9 mouse cellular contexts compared by ENCODE assay signal in the genomic region with DNA sequence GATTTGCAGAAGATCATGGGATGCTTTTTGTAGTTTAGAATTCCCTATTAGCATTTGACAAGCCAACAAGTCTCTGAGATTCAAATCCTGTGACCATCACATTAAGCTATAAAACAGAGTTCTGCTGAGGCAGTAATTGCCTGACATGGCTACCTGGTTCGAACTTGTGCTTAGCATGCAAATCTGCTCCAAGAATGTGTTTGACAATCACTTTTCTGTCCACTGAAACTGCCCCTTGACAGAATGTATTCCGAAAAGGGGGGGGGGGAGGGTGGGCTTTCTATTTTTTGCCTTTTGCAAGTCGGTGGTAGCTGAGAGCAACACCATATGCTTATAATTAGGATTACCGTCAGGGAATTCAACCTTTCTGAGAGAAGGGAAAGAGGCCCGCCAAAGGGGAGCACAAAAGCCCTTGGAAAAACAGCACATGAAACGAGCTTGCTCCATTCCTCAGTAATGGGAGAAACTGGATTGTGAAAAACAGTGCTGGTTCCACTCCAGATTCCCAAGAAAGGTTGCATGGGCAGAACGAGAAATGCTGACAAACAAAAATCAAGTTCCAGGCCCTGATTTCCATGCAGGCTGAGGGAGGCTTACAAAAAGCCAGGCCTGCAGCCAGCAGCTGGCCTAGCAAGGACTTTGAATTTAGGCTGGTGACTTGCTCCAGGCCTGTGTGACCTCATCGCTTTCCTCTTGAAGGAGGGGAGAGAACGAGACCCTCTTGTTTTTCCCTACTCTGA.
DNase-seq lines count a peak whose midpoint lies in the region; ATAC-seq and TF ChIP-seq lines count a peak whose summit lies in the region.
"Had no signal": no experiment of that assay in that cellular context is flagged by ENCODE, and none has a peak within 500 bp of the region (broad histone marks: within the 10 kb centered on the region; RNA-seq: fewer than 3 reads in every experiment).

No protein-coding gene starts in this region.

- no peaks in the 10 kb centered on the region for H3K9me3 ChIP-seq in forebrain, embryonic 16.5 days (ENCODE audit: control insufficient read depth, low read length)
- no peaks in the 10 kb centered on the region for H3K9me3 ChIP-seq in hindbrain, embryonic 15.5 days
- no peaks in the 10 kb centered on the region for H3K9me3 ChIP-seq in neural tube, embryonic 12.5 days
- H3K9me3 ChIP-seq: liver, embryonic 15.5 days had no signal

- DNase-seq in kidney, adult 2 months, result peak; percentile 11
- DNase-seq in kidney, adult 9 months, result no peak
- peak; percentile 10 for DNase-seq in left cerebral cortex, postnatal 4 days
- no peak for DNase-seq in B cell, adult 2 months

- H3K9ac ChIP-seq in forebrain, embryonic 16.5 days (replicated peaks; ENCODE audit: low read depth, low read length), result no peak overlapping the region
- H3K9ac ChIP-seq in hindbrain, embryonic 15.5 days, result no peak overlapping the region
- H3K9ac ChIP-seq in neural tube, embryonic 12.5 days, result no peak overlapping the region
- H3K9ac ChIP-seq: liver, embryonic 15.5 days had no signal

- 53% methylated on average over 9 of the region's 9 CpGs for WGBS in kidney, adult 2 months
- 4% methylated on average over 9 of the region's 9 CpGs for WGBS in forebrain, embryonic 16.5 days
- 29% methylated on average over 9 of the region's 9 CpGs for WGBS in hindbrain, embryonic 15.5 days
- WGBS in neural tube, embryonic 12.5 days, result 32% methylated on average over 9 of the region's 9 CpGs

- no peak overlapping the region for H3K27ac ChIP-seq in kidney, adult 2 months (ENCODE audit: insufficient read depth, low read depth, low read length)
- H3K27ac ChIP-seq in forebrain, embryonic 16.5 days (ENCODE audit: low read length), result peak overlapping the region; percentile 13; the same call in 1 of the 2 replicates
- peak overlapping the region; percentile 32 for H3K27ac ChIP-seq in hindbrain, embryonic 15.5 days (replicated peaks)
- no peak overlapping the region for H3K27ac ChIP-seq in neural tube, embryonic 12.5 days
- H3K27ac ChIP-seq: liver, embryonic 15.5 days had no signal

- intact Hi-C loops in left cerebral cortex, postnatal 4 days (cut with DNase I), result no loop called here

- H3K4me3 ChIP-seq in kidney, adult 2 months (ENCODE audit: insufficient read depth, low read depth, low read length), result no peak overlapping the region
- H3K4me3 ChIP-seq in forebrain, embryonic 16.5 days (replicated peaks; ENCODE audit: low read length), result no peak overlapping the region
- H3K4me3 ChIP-seq in hindbrain, embryonic 15.5 days, result no peak overlapping the region
- H3K4me3 ChIP-seq in neural tube, embryonic 12.5 days, result no peak overlapping the region
- H3K4me3 ChIP-seq: liver, embryonic 15.5 days had no signal

- no peaks in the 10 kb centered on the region for H3K27me3 ChIP-seq in kidney, adult 2 months (replicated peaks; ENCODE audit: control insufficient read depth, insufficient read depth, low read length)
- H3K27me3 ChIP-seq in forebrain, embryonic 16.5 days (replicated peaks; ENCODE audit: control insufficient read depth, insufficient read depth, low read length), result no peaks in the 10 kb centered on the region
- H3K27me3 ChIP-seq in hindbrain, embryonic 15.5 days, result no peaks in the 10 kb centered on the region
- H3K27me3 ChIP-seq in neural tube, embryonic 12.5 days (replicated peaks), result no peaks in the 10 kb centered on the region
- H3K27me3 ChIP-seq: liver, embryonic 15.5 days had no signal

- H3K4me2 ChIP-seq in forebrain, embryonic 16.5 days (ENCODE audit: low read length), result no peak overlapping the region
- H3K4me2 ChIP-seq in hindbrain, embryonic 15.5 days, result no peak overlapping the region
- no peak overlapping the region for H3K4me2 ChIP-seq in neural tube, embryonic 12.5 days (replicated peaks)
- H3K4me2 ChIP-seq: liver, embryonic 15.5 days had no signal

- no peaks in the 10 kb centered on the region for H3K36me3 ChIP-seq in kidney, adult 2 months (ENCODE audit: control insufficient read depth, insufficient read depth, low read length)
- H3K36me3 ChIP-seq in forebrain, embryonic 16.5 days (ENCODE audit: control insufficient read depth, insufficient read depth), result no peaks in the 10 kb centered on the region
- no peaks in the 10 kb centered on the region for H3K36me3 ChIP-seq in hindbrain, embryonic 15.5 days
- H3K36me3 ChIP-seq in neural tube, embryonic 12.5 days, result no peaks in the 10 kb centered on the region
- H3K36me3 ChIP-seq: liver, embryonic 15.5 days had no signal

- no peak for TF ChIP-seq CTCF in kidney, adult 2 months (conservative IDR thresholded peaks at IDR 0.05; ENCODE audit: insufficient read depth, insufficient read length, low read depth, low read length)

- no peak for TF ChIP-seq POLR2A in kidney, adult 2 months (IDR thresholded peaks at IDR 0.05; ENCODE audit: low read depth, low read length)

- H3K4me1 ChIP-seq in kidney, adult 2 months (ENCODE audit: control insufficient read depth, insufficient read depth, low read length), result no peaks in the 10 kb centered on the region
- peaks cover 7% of the 10 kb centered on the region for H3K4me1 ChIP-seq in forebrain, embryonic 16.5 days (replicated peaks; ENCODE audit: control insufficient read depth, insufficient read depth, low read length)
- H3K4me1 ChIP-seq in hindbrain, embryonic 15.5 days (replicated peaks), result peaks cover 4% of the 10 kb centered on the region; the same call in 1 of the 2 replicates
- H3K4me1 ChIP-seq in neural tube, embryonic 12.5 days, result 0 out of 2 replicates have a peak, but pooled peaks cover 4% of the 10 kb centered on the region
- H3K4me1 ChIP-seq: liver, embryonic 15.5 days had no signal

- peak; percentile 93 for ATAC-seq in forebrain, embryonic 16.5 days
- ATAC-seq in hindbrain, embryonic 15.5 days (ENCODE audit: low FRiP score, low read depth), result peak; percentile 59
- ATAC-seq in neural tube, embryonic 12.5 days (ENCODE audit: low FRiP score, low read depth), result peak; percentile 53; the same call in 1 of the 2 replicates
- no peak for ATAC-seq in megakaryocyte-erythroid progenitor cell, adult 5-6 weeks (replicated peaks; ENCODE audit: low FRiP score, low TSS enrichment, poor library complexity, severe bottlenecking)

Comparison
In these comparisons a context has a peak if more than half of its experiments do, and no peak if none do; other contexts are left out.
1. DNase-seq: peak in kidney, adult 2 months (single experiment) and left cerebral cortex, postnatal 4 days (single experiment); none in kidney, adult 9 months (single experiment) and B cell, adult 2 months (0 of 2).
2. H3K27ac ChIP-seq: peak in forebrain, embryonic 16.5 days (single experiment) and hindbrain, embryonic 15.5 days (single experiment); none in kidney, adult 2 months (single experiment) and neural tube, embryonic 12.5 days (single experiment).